ENCODE assay signal across 8 mouse cellular contexts in genomic region chr5:118666437-118667207, GRCm38 (mm10).
DNase-seq lines count a peak whose midpoint lies in the region; ATAC-seq and TF ChIP-seq lines count a peak whose summit lies in the region.

No protein-coding gene starts in this region.

- peak; percentile 38; the same call in 1 of the 2 replicates for TF ChIP-seq CTCF in brain, embryonic 14.5 days (IDR thresholded peaks at IDR 0.05; ENCODE audit: borderline replicate concordance, extremely low read depth, insufficient read depth, insufficient read length)

- H3K9ac ChIP-seq in heart, embryonic 15.5 days = peak overlapping the region; percentile 44
- peak overlapping the region; percentile 42 for H3K9ac ChIP-seq in midbrain, embryonic 14.5 days (replicated peaks; ENCODE audit: low read length)

- H3K4me3 ChIP-seq in heart, embryonic 15.5 days = peak overlapping the region; percentile 33
- peak overlapping the region; percentile 14; the same call in 1 of the 2 replicates for H3K4me3 ChIP-seq in midbrain, embryonic 14.5 days (replicated peaks; ENCODE audit: low read depth, low read length)

- peak overlapping the region; percentile 63 for H3K4me2 ChIP-seq in heart, embryonic 15.5 days
- peak overlapping the region; percentile 53 for H3K4me2 ChIP-seq in midbrain, embryonic 14.5 days (ENCODE audit: low read length)

- H3K27ac ChIP-seq in heart, embryonic 15.5 days = peak overlapping the region; percentile 71
- peak overlapping the region; percentile 82 for H3K27ac ChIP-seq in midbrain, embryonic 14.5 days (replicated peaks; ENCODE audit: low read depth, low read length)

- H3K27me3 ChIP-seq in heart, embryonic 15.5 days = no peaks in the 10 kb centered on the region
- H3K27me3 ChIP-seq in midbrain, embryonic 14.5 days (ENCODE audit: control insufficient read depth, insufficient read depth, low read length) = no peaks in the 10 kb centered on the region; the same call in 1 of the 2 replicates

- intact Hi-C loops in heart, postnatal 25 days (cut with DNase I) = no loop called here
- intact Hi-C loops in left cerebral cortex, postnatal 10 days (cut with DNase I) = no loop called here

- TF ChIP-seq POLR2A in brain, embryonic 14.5 days (IDR thresholded peaks at IDR 0.05; ENCODE audit: borderline replicate concordance, extremely low read depth, insufficient read depth, insufficient read length, poor library complexity, severe bottlenecking) = no peak

- peak; percentile 82 for ATAC-seq in heart, embryonic 15.5 days (replicated peaks; ENCODE audit: insufficient number of reproducible peaks, insufficient read depth, low FRiP score, low read depth)
- ATAC-seq in midbrain, embryonic 14.5 days (ENCODE audit: low FRiP score, low TSS enrichment) = peak; percentile 57; the same call in 1 of the 2 replicates
- no peak for ATAC-seq in megakaryocyte, adult 5-6 weeks (ENCODE audit: poor library complexity, severe bottlenecking)

- 42% methylated on average over 25 of the region's 25 CpGs for WGBS in heart, embryonic 15.5 days
- 14% methylated on average over 25 of the region's 25 CpGs for WGBS in midbrain, embryonic 14.5 days

- DNase-seq in heart, adult 11 months = peak; percentile 88
- DNase-seq in heart, postnatal 25 days (ENCODE audit: low spot score) = no peak
- peak; percentile 93 for DNase-seq in brain, embryonic 14.5 days (ENCODE audit: low read depth)
- DNase-seq in midbrain, embryonic 14.5 days = peak; percentile 80
- DNase-seq in left cerebral cortex, postnatal 10 days (ENCODE audit: extremely low spot score in 1 of 2, low spot score in 2 of 2) = no peak
- DNase-seq in gastrocnemius, postnatal 10 days = no peak

- peaks cover 43% of the 10 kb centered on the region for H3K4me1 ChIP-seq in heart, embryonic 15.5 days (replicated peaks)
- H3K4me1 ChIP-seq in midbrain, embryonic 14.5 days (ENCODE audit: control insufficient read depth, insufficient read depth, low read length) = peaks cover 48% of the 10 kb centered on the region

- no peaks in the 10 kb centered on the region for H3K36me3 ChIP-seq in heart, embryonic 15.5 days
- H3K36me3 ChIP-seq in midbrain, embryonic 14.5 days (ENCODE audit: control insufficient read depth, insufficient read depth, low read length) = 0 out of 2 replicates have a peak, but pooled peaks cover 3% of the 10 kb centered on the region

- no peaks in the 10 kb centered on the region for H3K9me3 ChIP-seq in heart, embryonic 15.5 days (replicated peaks)
- no peaks in the 10 kb centered on the region for H3K9me3 ChIP-seq in midbrain, embryonic 14.5 days (ENCODE audit: control insufficient read depth, low read length)

Comparison
In these comparisons a context has a peak if more than half of its experiments do, and no peak if none do; other contexts are left out.
1. DNase-seq: peak in heart, adult 11 months (single experiment), brain, embryonic 14.5 days (single experiment) and midbrain, embryonic 14.5 days (single experiment); none in heart, postnatal 25 days (single experiment), left cerebral cortex, postnatal 10 days (0 of 2) and gastrocnemius, postnatal 10 days (single experiment).